11 mouse cellular contexts compared by ENCODE assay signal in the genomic region with DNA sequence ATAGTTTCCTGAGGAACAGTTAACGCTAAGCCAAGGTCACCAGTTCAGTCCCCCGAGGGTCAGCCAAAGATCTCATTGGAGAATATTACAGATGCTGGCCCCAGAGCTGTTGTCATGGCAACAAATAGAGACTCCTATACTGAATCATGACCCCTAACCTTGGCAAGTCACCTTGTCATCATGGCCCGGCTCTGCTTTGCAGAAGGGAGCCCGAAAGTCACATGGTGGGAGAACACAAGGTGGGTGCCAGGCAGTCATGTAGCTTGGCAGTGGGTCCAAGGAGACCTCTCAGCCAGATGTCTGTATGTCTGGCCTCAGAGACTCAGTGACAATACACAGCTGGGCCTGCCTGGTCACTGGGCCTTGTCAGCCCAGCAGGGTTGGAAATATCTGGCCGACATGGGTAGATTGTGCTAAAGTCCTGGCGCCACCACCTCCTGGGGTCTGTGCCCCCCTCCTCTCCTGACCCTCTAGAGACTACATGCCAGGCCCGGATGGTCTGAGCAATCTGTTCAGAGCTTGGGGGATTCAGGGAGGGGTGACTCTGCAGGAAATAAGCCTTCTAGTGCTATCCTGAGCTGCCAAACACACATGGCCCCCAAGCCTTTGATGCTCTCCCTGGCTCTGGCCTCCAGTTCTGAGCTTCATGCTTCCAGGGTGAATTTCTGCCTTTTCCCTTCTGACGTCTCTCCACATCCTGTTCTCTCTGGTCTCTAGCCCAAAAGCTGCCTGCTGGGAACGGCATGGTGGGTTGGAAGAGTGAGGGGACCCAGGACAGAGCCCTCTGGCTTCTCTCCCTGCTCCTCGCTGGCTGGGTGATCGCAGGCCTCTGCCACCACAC. TPM values are rescaled to one million over a fixed set of nuclear protein-coding genes. Genes with fewer than 3 reads are reported as not detected.
A peak's percentile ranks its signal among the peaks of the same experiment; 100 is the strongest.
DNase-seq lines count a peak whose midpoint lies in the region; ATAC-seq and TF ChIP-seq lines count a peak whose summit lies in the region.
"Had no signal": no experiment of that assay in that cellular context is flagged by ENCODE, and none has a peak within 500 bp of the region (broad histone marks: within the 10 kb centered on the region; RNA-seq: fewer than 3 reads in every experiment).

No protein-coding gene starts in this region.

- no peak for TF ChIP-seq CTCF in lung, postnatal 0 days (IDR thresholded peaks at IDR 0.05)

- H3K4me1 ChIP-seq in hindbrain, embryonic 10.5 days (replicated peaks), result peaks cover 30% of the 10 kb centered on the region
- peaks cover 13% of the 10 kb centered on the region; the same call in 1 of the 2 replicates for H3K4me1 ChIP-seq in hindbrain, embryonic 12.5 days
- H3K4me1 ChIP-seq in embryonic facial prominence, embryonic 12.5 days, result peaks cover 25% of the 10 kb centered on the region
- H3K4me1 ChIP-seq in lung, postnatal 0 days (ENCODE audit: insufficient read depth, low read depth, low read length), result 0 out of 2 replicates have a peak, but pooled peaks cover 5% of the 10 kb centered on the region

- TF ChIP-seq EP300 in lung, postnatal 0 days (IDR thresholded peaks at IDR 0.05), result no peak

- no peak overlapping the region for H3K9ac ChIP-seq in hindbrain, embryonic 12.5 days
- H3K9ac ChIP-seq in embryonic facial prominence, embryonic 12.5 days, result no peak overlapping the region
- 0 out of 2 replicates have a peak overlapping the region, but pooled peaks have one; percentile 5 for H3K9ac ChIP-seq in lung, postnatal 0 days (replicated peaks; ENCODE audit: low read depth)
- H3K9ac ChIP-seq: limb, embryonic 13.5 days; neural tube, embryonic 13.5 days had no signal

- H3K4me3 ChIP-seq in hindbrain, embryonic 10.5 days, result no peak overlapping the region
- no peak overlapping the region for H3K4me3 ChIP-seq in hindbrain, embryonic 12.5 days
- H3K4me3 ChIP-seq in embryonic facial prominence, embryonic 12.5 days, result no peak overlapping the region
- no peak overlapping the region for H3K4me3 ChIP-seq in lung, postnatal 0 days (ENCODE audit: low read depth, low read length)
- H3K4me3 ChIP-seq: limb, embryonic 13.5 days; neural tube, embryonic 13.5 days had no signal

- H3K36me3 ChIP-seq in hindbrain, embryonic 10.5 days, result no peaks in the 10 kb centered on the region
- H3K36me3 ChIP-seq in hindbrain, embryonic 12.5 days, result no peaks in the 10 kb centered on the region
- no peaks in the 10 kb centered on the region for H3K36me3 ChIP-seq in embryonic facial prominence, embryonic 12.5 days
- no peaks in the 10 kb centered on the region for H3K36me3 ChIP-seq in lung, postnatal 0 days (ENCODE audit: insufficient read depth, low read length)
- H3K36me3 ChIP-seq: neural tube, embryonic 13.5 days had no signal

- ATAC-seq in hindbrain, embryonic 12.5 days (ENCODE audit: low FRiP score), result no peak
- 0 out of 2 replicates have a peak, but pooled peaks have one; percentile 30 for ATAC-seq in embryonic facial prominence, embryonic 12.5 days (ENCODE audit: insufficient number of reproducible peaks, insufficient read depth, low FRiP score, low TSS enrichment)
- ATAC-seq in lung, postnatal 0 days, result peak; percentile 49

- WGBS in hindbrain, embryonic 10.5 days, result 55% methylated on average over 11 of the region's 11 CpGs
- 48% methylated on average over 11 of the region's 11 CpGs for WGBS in hindbrain, embryonic 12.5 days
- 49% methylated on average over 11 of the region's 11 CpGs for WGBS in embryonic facial prominence, embryonic 12.5 days
- 48% methylated on average over 11 of the region's 11 CpGs for WGBS in lung, postnatal 0 days

- peaks cover 38% of the 10 kb centered on the region for H3K27me3 ChIP-seq in hindbrain, embryonic 10.5 days (ENCODE audit: insufficient read depth, poor library complexity, severe bottlenecking)
- H3K27me3 ChIP-seq in hindbrain, embryonic 12.5 days, result peaks cover 6% of the 10 kb centered on the region; the same call in 1 of the 2 replicates
- 0 out of 2 replicates have a peak, but pooled peaks cover 7% of the 10 kb centered on the region for H3K27me3 ChIP-seq in embryonic facial prominence, embryonic 12.5 days
- no peaks in the 10 kb centered on the region for H3K27me3 ChIP-seq in lung, postnatal 0 days (replicated peaks; ENCODE audit: insufficient read depth, low read length)

- H3K27ac ChIP-seq in hindbrain, embryonic 10.5 days, result peak overlapping the region; percentile 30; the same call in 1 of the 2 replicates
- H3K27ac ChIP-seq in hindbrain, embryonic 12.5 days, result no peak overlapping the region
- peak overlapping the region; percentile 57 for H3K27ac ChIP-seq in embryonic facial prominence, embryonic 12.5 days
- H3K27ac ChIP-seq in lung, postnatal 0 days (ENCODE audit: low read length), result peak overlapping the region; percentile 51; the same call in 1 of the 2 replicates
- H3K27ac ChIP-seq: limb, embryonic 13.5 days; neural tube, embryonic 13.5 days had no signal

- no peaks in the 10 kb centered on the region for H3K9me3 ChIP-seq in hindbrain, embryonic 10.5 days
- no peaks in the 10 kb centered on the region for H3K9me3 ChIP-seq in hindbrain, embryonic 12.5 days (replicated peaks)
- no peaks in the 10 kb centered on the region for H3K9me3 ChIP-seq in embryonic facial prominence, embryonic 12.5 days
- H3K9me3 ChIP-seq in lung, postnatal 0 days (ENCODE audit: low read length), result no peaks in the 10 kb centered on the region
- H3K9me3 ChIP-seq: limb, embryonic 13.5 days; neural tube, embryonic 13.5 days had no signal

- DNase-seq in hindbrain, embryonic 10.5 days (ENCODE audit: low spot score), result peak; percentile 27
- peak; percentile 61 to 63 for DNase-seq in heart, postnatal 36 days
- peak; percentile 69 for DNase-seq in lung, postnatal 0 days (ENCODE audit: low spot score)
- no peak for DNase-seq in adrenal gland, postnatal 4 days (ENCODE audit: low spot score in 2 of 2)
- DNase-seq in layer of hippocampus, adult 18-20 months (ENCODE audit: low spot score in 2 of 2), result no peak
- DNase-seq in left cerebral cortex, postnatal 36 days (ENCODE audit: low spot score in 2 of 2), result no peak

- no peak overlapping the region for H3K4me2 ChIP-seq in hindbrain, embryonic 12.5 days (replicated peaks)
- H3K4me2 ChIP-seq in embryonic facial prominence, embryonic 12.5 days (replicated peaks), result no peak overlapping the region
- H3K4me2 ChIP-seq in lung, postnatal 0 days (replicated peaks; ENCODE audit: low read depth, low read length), result 0 out of 2 replicates have a peak overlapping the region, but pooled peaks have one; percentile 8
- H3K4me2 ChIP-seq: limb, embryonic 13.5 days; neural tube, embryonic 13.5 days had no signal

- intact Hi-C loops in heart, postnatal 36 days (cut with DNase I), result no loop called here
- intact Hi-C loops in left cerebral cortex, postnatal 36 days (cut with DNase I), result no loop called here

RNA-seq across cellular contexts. Expression of a gene that starts 6.4 kb away (rescaled TPM):
- 1.2 and 2.3 TPM in 2 replicates for polyA plus RNA-seq in hindbrain, embryonic 10.5 days (2016; fragmentation: Nextera tagmentation; extraction: Ambion mirVana)
- polyA plus RNA-seq in hindbrain, embryonic 12.5 days (2016; fragmentation: Nextera tagmentation; extraction: Ambion mirVana), result 7.2 and 10.1 TPM in 2 replicates
- polyA plus RNA-seq in embryonic facial prominence, embryonic 12.5 days (2016; fragmentation: Nextera tagmentation; extraction: Ambion mirVana), result 32.7 and 35.4 TPM in 2 replicates
- total RNA-seq in heart, postnatal 36 days (2021), result 100 to 1,000 TPM in 1 of 2 experiments, 10 to 100 TPM in 1; 67.1 to 103 TPM
- polyA plus RNA-seq in lung, postnatal 0 days (2015; fragmentation: Nextera tagmentation; extraction: Ambion mirVana), result 1,769 and 1,865 TPM in 2 replicates
- 100 to 1,000 TPM; 192 to 231 TPM for total RNA-seq in adrenal gland, postnatal 4 days (2021)
- total RNA-seq in layer of hippocampus, adult 18-20 months (2021), result 1 to 10 TPM; 7.1 to 8.2 TPM
- 10 to 100 TPM; 11.6 to 17.0 TPM for total RNA-seq in left cerebral cortex, postnatal 36 days (2021)
- total RNA-seq: CH12.LX had no signal

RNA-seq across cellular contexts. Expression of a gene that starts 52.3 kb away (rescaled TPM):
- 8.6 and 16.3 TPM in 2 replicates for polyA plus RNA-seq in hindbrain, embryonic 10.5 days (2016; fragmentation: Nextera tagmentation; extraction: Ambion mirVana)
- polyA plus RNA-seq in hindbrain, embryonic 12.5 days (2016; fragmentation: Nextera tagmentation; extraction: Ambion mirVana), result 19.5 and 20.9 TPM in 2 replicates
- polyA plus RNA-seq in embryonic facial prominence, embryonic 12.5 days (2016; fragmentation: Nextera tagmentation; extraction: Ambion mirVana), result 12.3 and 13.8 TPM in 2 replicates
- total RNA-seq in heart, postnatal 36 days (2021), result 1 to 10 TPM; 4.5 to 4.9 TPM
- 7.2 and 10.2 TPM in 2 replicates for polyA plus RNA-seq in lung, postnatal 0 days (2015; fragmentation: Nextera tagmentation; extraction: Ambion mirVana)
- 10 to 100 TPM; 31.1 to 32.3 TPM for total RNA-seq in adrenal gland, postnatal 4 days (2021)
- 10 to 100 TPM; 39.9 to 44.8 TPM for total RNA-seq in layer of hippocampus, adult 18-20 months (2021)
- total RNA-seq in left cerebral cortex, postnatal 36 days (2021), result 10 to 100 TPM; 63.2 to 71.6 TPM

Comparison
In these comparisons a context has a peak if more than half of its experiments do, and no peak if none do; other contexts are left out.
1. DNase-seq: peak in hindbrain, embryonic 10.5 days (single experiment), heart, postnatal 36 days (2 of 2) and lung, postnatal 0 days (single experiment); none in adrenal gland, postnatal 4 days (0 of 2), layer of hippocampus, adult 18-20 months (0 of 2) and left cerebral cortex, postnatal 36 days (0 of 2).
2. RNA of a gene that starts 52.3 kb away (total RNA-seq): 63.2 to 71.6 TPM in left cerebral cortex, postnatal 36 days, 39.9 to 44.8 TPM in layer of hippocampus, adult 18-20 months and 31.1 to 32.3 TPM in adrenal gland, postnatal 4 days; 4.5 to 4.9 TPM in heart, postnatal 36 days; every median in the first group is over 4 times any median in the second.